Mouse (Mus musculus): ENCODE data around the gene Gltp. TPM values are rescaled to one million over a fixed set of nuclear protein-coding genes. Genes with fewer than 3 reads are reported as not detected.
A peak's percentile ranks its signal among the peaks of the same experiment; 100 is the strongest.

The Gltp gene
- total RNA-seq, 2 experiments from 2014 or later = 32.1 to 39.2 TPM

DNA sequence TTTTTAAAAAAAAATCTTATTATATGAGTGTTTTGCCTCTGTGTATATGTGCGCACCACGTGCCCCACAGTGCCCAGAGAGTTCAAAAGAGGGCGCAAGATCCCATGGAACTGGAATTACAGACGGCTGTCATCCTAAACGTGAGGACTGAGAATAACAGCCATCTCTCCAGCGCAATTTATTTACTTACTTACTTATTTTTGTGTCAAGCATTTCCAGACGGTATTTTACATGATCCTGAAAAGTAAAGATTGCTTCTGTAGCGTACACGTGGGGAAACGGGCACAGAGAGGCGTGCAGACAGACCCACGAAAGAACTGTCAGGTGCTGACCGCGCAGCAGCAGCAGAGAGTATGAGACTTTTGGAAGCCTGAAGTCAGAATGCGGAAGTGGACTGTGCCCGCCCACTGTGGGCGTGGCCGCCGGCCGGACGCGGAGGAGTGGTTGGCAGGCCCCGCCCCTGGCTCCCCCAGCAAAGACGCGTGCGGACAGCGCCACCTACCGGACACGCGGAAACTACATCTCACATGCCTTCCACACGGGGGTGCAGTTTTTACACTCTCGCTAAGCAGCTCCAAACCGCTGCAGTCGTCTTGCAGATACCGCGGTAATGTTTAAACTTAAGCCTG lies 23.4 kb downstream of the Gltp start:
- intact Hi-C loops (cut with DNase I) = loop anchor here (1.0 kb wide), 1 partner anchor 28 kb away; no protein-coding TSS in a partner anchor

DNA sequence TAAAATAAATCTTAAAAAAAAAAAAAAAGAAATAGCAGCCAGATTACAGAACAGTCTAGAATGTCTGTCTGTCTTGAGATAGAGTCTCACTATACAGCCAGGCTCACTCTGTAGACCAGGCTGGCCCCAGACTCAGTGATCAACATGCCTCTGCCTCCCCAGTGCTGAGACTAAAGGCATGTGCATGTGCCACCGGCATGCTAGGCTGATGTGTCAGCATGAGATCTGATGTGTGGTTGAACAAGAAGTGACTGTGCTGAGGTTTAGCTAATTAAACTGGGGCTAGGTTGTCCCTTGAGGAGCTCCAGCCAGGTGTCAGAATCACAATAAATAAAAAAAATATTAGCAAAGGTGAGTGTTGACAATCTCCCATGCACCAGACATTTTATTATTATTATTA lies 24.1 kb downstream of the Gltp start:
- DNase-seq (ENCODE audit: low spot score in 2 of 2) = no peak
- intact Hi-C loops (cut with DNase I) = loop anchor here (1.0 kb wide), 1 partner anchor 27 kb away; no protein-coding TSS in a partner anchor

More for the DNA sequence above, 23.4 kb downstream of the Gltp start:
- peak; percentile 98 for DNase-seq (ENCODE audit: low spot score in 2 of 2)

DNA sequence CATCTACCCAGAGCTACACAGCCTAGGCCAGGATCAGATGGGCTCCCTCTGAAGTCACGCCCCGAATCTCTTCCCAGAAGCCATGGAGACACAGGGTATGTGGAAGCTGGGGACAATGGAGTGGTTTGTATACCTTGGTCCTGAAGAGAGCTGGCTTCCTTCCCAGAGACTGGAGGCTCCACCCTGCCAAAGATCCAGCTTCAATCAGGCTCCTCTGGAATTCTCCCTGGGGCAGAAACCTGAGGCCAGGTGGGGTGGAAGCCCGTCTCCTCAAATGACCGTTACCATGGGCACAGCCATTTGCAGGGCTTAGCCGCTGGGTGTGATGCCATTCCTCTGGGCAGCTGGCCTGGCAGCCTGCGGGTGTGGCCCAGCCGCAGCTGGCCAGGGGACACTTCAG lies 26.0 kb downstream of the Gltp start:
- intact Hi-C loops (cut with DNase I) = no loop called here
- no peak for DNase-seq (ENCODE audit: low spot score in 2 of 2)

GRCm38 (mm10) chr5:114664139-114664538 lies 26.6 kb downstream of the Gltp start:
- no peak for DNase-seq (ENCODE audit: low spot score in 2 of 2)
- intact Hi-C loops (cut with DNase I) = no loop called here

GRCm38 (mm10) chr5:114661029-114661428 lies 29.8 kb downstream of the Gltp start:
- intact Hi-C loops (cut with DNase I) = no loop called here
- DNase-seq (ENCODE audit: low spot score in 2 of 2) = no peak

DNA sequence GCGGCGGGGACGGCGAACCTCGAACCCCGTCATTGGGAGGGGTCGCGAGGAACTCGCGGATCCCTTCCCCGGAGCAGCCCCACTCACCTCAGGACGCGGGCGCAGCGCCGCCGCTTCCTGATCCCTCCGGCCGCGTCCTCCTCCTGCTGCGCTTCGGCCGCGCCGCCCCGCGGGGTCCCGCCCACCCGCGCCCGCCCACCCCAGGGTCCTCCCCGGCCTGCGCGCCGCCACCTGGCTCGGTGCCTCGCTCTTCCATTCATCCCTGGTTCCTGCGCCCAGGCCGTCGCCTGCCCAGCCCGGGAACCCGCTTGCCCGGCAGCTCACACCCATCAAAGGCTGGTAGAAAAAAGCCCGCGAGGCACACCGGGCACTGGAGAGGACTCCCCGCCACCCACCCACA lies 32.5 kb downstream of the Gltp start, which contains the start of gene Trpv4:
Gene Trpv4, minus strand, starts transcription at position 167 of the 400 bp plus-strand sequence.
- DNase-seq (ENCODE audit: low spot score in 2 of 2) = no peak
- intact Hi-C loops (cut with DNase I) = no loop called here

- no peak for DNase-seq (ENCODE audit: low spot score in 2 of 2)
- intact Hi-C loops (cut with DNase I) = no loop called here
Observed at GRCm38 (mm10) chr5:114657426-114657825, 33.4 kb downstream of the Gltp start.

GRCm38 (mm10) chr5:114656305-114656704 lies 34.5 kb downstream of the Gltp start:
- intact Hi-C loops (cut with DNase I) = no loop called here
- no peak for DNase-seq (ENCODE audit: low spot score in 2 of 2)

- DNase-seq (ENCODE audit: low spot score in 2 of 2) = no peak
- intact Hi-C loops (cut with DNase I) = no loop called here
Observed at GRCm38 (mm10) chr5:114655721-114656120, 35.1 kb downstream of the Gltp start.

DNA sequence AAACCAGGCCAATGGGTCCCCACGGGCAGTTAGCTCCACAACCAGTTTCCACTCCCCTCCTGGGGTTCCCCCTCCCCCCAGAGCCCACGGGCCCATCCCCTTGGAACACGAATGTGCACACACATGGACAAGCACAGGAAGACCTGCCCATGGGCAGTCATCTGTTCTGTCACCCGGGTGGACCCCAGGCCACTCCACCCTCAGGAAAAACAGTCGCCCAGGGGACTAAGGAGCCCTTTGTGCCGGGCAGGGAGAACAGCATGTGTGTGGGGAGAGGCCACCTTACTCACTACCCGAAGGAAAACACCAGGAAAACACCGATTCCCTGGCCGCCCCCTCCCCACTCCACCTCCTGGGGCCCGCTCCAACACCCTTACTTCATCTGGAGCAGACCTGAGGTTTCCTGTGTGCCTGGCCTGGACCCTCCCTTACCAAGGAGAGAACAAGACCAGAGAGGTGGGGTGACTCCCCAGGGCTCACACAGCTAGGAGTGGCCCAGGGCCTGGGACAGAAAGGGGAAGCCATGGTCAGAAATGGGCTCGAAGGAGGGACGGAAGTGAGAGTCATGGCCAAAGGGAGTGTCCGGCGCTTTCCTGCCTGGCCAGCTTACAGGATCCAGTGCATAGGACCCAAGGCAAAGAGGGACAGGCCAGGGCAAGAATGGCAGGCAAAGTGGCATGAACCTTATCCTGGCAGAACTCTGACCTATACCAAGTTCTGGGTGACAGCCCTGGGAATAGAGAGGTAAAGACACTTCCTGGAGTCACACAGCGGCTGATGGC lies 36.9 kb downstream of the Gltp start:
- no peak for DNase-seq (ENCODE audit: low spot score in 2 of 2)
- intact Hi-C loops (cut with DNase I) = no loop called here

DNA sequence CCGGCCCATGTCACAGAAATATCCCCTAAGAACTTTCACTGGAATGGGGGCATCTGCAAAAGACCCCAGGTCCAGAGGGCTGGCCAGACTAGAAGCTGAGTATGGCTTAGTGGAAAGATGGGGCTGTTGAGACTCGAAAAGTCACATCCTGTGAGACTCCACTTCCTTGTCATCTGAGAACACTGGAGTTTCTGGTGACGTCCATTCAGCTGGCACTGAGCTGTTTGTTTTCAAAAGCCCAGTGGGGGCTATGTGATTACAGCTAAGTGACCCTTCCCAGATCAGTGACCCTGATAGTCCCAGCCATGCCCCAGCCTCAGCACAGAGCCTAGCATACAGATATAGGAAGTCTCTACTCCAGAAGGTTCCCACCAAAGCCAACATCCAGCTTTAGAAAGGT lies 39.3 kb downstream of the Gltp start:
- no peak for DNase-seq (ENCODE audit: low spot score in 2 of 2)
- intact Hi-C loops (cut with DNase I) = no loop called here

GRCm38 (mm10) chr5:114651002-114651401 lies 39.8 kb downstream of the Gltp start:
- no peak for DNase-seq (ENCODE audit: low spot score in 2 of 2)
- intact Hi-C loops (cut with DNase I) = no loop called here

DNA sequence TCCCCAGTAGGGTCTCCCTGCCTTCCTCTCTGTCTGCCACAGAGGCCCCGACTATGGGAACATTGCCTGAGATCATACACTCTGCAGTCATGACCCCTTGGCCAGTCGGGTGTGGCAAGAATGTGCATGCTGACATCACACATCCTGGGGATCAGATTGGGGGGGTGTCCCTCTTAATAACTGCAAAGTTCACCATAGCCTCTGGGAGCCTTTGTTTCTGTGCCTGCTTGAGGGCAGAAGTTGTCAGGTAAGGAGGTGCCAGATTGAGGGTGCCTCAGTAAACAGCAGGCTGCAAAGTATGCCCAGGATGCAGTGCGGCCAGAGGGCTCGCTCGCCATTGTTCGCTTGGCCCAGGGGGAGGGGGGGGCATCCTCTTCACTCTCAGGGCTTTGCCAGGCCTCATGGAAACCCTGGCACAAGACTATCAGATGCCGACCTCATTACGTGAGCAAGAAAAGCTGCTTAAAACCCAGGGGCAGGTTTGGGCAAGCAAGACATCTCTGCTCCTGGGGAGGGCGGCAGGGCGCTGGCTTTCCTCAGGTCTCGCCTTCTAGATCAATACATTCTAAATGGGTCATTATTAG lies 42.0 kb downstream of the Gltp start:
- DNase-seq (ENCODE audit: low spot score in 2 of 2) = no peak
- intact Hi-C loops (cut with DNase I) = no loop called here

- no peak for DNase-seq (ENCODE audit: low spot score in 2 of 2)
- intact Hi-C loops (cut with DNase I) = no loop called here
Observed at GRCm38 (mm10) chr5:114647211-114647974, 43.4 kb downstream of the Gltp start.

GRCm38 (mm10) chr5:114645916-114646315 lies 44.9 kb downstream of the Gltp start:
- DNase-seq (ENCODE audit: low spot score in 2 of 2) = no peak
- intact Hi-C loops (cut with DNase I) = no loop called here

DNA sequence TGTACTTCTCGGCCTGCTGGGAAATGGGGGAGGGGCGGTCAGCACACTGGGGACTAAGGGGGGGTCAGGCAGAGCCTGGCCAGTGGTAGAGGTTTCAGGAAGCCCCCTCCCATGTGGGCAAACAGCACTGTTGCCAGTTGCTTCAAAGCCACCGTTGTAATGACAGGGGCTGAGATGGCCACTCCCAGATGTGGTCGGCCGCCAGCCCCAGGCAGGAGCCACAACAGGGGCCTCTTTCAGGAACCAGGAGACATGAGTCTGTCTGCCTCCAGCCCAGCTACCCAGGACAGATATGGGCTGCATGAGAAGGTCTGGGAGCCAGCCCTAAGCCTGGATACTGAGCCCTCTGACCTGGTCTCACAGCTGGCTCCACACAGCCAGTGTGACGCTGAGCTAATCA lies 45.9 kb downstream of the Gltp start:
- no peak for DNase-seq (ENCODE audit: low spot score in 2 of 2)
- intact Hi-C loops (cut with DNase I) = no loop called here

- DNase-seq (ENCODE audit: low spot score in 2 of 2) = no peak
- intact Hi-C loops (cut with DNase I) = no loop called here
Observed at GRCm38 (mm10) chr5:114640809-114641208, 50.0 kb downstream of the Gltp start.

DNA sequence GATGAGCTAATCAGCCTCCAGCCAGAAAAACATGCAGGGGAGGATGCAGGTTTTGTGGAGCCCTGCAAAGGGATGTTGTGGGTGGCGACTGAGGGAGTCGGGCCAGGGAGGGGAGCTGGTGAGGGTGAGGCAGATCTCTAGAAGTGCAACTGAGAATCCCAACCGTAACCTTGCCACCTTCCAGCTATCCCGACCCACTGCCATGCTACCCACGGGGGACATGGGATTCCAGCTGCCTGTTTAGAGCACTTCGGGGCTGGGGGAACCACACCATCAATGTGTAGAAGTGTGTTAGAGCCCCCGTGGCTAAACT lies 51.2 kb downstream of the Gltp start:
- DNase-seq (ENCODE audit: low spot score in 2 of 2) = no peak
- intact Hi-C loops (cut with DNase I) = loop anchor here (1.0 to 5.0 kb wide), 2 partner anchors 28 to 58 kb away; no protein-coding TSS in a partner anchor

DNA sequence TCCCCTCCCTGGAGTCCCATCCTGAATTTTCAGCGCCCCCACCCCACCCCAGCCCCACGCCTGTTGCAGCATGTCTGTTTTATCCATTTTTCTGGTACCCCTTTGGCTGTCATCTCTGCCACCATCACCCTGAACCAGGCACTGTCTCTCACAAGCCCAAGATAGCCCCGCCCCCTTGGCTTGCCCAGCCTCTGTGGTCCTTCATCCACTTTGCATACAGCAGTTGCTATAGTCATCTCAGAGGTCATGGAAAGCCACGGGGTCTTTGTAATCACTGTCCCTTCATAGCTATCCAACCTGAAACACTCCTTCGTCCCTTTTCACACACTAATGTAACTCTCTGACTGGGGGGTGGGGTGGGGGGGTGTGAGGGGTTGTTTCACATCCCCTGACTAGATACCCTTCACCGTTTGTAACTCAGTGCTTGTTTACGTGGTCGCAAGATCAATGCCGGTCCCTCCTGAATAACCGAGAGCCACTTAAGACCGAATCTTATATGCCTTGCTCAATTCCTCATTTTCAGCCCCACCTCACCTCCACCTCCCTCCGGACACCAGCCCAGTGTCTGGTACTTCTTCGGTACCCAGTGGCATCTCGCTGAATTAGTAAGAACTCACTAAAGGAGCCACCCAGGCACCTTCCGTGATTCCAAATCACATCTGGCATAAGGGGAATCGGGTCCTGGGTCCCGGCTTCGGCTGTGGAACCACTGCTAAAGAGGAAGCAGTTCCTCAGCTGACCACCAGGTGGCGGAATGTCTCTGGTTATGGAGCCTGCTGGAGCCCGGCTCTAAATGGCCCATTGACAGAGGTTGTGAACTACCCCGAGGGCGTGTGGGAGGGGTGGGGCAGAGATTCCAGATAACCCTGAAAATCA lies 51.8 kb downstream of the Gltp start:
- intact Hi-C loops (cut with DNase I) = loop anchor here (1.0 to 5.0 kb wide), 2 partner anchors 28 to 58 kb away; no protein-coding TSS in a partner anchor
- peak; percentile 88 to 90 for DNase-seq (ENCODE audit: low spot score in 2 of 2)
